Mouse (Mus musculus): ENCODE results near the gene Kat7. TPM values are rescaled to one million over a fixed set of nuclear protein-coding genes. Genes with fewer than 3 reads are reported as not detected.
A peak's percentile ranks its signal among the peaks of the same experiment; 100 is the strongest.

The Kat7 gene
- polyA plus RNA-seq, 1 experiment: 51.1 TPM

DNA sequence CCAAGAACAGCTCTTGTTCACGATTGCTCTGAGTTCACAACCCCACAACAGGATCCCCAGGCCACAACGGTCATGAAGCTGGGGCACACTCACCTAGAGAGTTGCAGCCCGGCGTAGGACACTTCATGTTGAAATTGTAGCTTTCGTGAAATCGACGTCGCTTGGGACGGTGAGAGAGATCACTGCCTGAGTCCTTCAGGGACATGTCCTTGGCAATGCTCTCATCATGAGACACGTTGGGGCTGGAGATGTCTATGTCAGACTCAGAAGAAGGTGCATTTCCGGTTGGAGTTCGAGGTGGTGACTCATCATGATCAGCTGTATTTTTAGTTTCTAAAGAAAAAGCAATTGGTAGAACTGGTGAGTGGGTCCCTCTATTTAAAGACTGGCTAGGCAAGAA is 10.2 kb downstream of the Kat7 start:
- Histone ChIP-seq H3K4me1 (ENCODE audit: control insufficient read depth, insufficient read depth, low read length) (no peaks in the 10 kb centered on the region), H3K27ac (ENCODE audit: insufficient read depth, low read length) (no peak overlapping the region), H3K4me3 (ENCODE audit: insufficient read depth, low read length) (no peak overlapping the region)
- TF ChIP-seq POLR2A (IDR thresholded peaks at IDR 0.05; ENCODE audit: extremely low read depth, insufficient read depth, low read length) (no peak), CTCF (IDR thresholded peaks at IDR 0.05; ENCODE audit: extremely low read depth, insufficient read depth, low read length) (no peak)

DNA sequence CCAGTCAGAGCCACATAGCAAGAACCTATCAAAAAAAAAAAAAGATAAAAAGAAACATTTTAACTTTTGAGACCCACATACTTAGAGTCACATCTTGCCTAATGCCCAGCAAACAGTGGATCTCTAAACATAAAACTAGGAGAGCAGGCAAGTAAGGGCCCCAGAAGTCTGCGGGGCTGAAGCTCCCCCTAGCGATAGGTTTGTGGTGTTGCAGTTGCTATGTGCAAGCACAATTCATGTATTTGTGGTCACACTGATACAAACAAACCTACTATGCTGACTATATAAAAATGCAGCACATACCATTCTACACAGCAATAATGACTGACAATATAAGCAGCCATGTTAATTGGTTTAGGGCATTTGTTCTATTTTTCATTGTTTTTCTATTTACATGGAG is 11.9 kb downstream of the Kat7 start:
- Histone ChIP-seq H3K4me1 (ENCODE audit: control insufficient read depth, insufficient read depth, low read length) (no peaks in the 10 kb centered on the region; the same call in 1 of the 2 replicates), H3K4me3 (ENCODE audit: insufficient read depth, low read length) (no peak overlapping the region), H3K27ac (ENCODE audit: insufficient read depth, low read length) (no peak overlapping the region)
- TF ChIP-seq POLR2A (IDR thresholded peaks at IDR 0.05; ENCODE audit: extremely low read depth, insufficient read depth, low read length) (no peak), CTCF (IDR thresholded peaks at IDR 0.05; ENCODE audit: extremely low read depth, insufficient read depth, low read length) (peak; percentile 79)

DNA sequence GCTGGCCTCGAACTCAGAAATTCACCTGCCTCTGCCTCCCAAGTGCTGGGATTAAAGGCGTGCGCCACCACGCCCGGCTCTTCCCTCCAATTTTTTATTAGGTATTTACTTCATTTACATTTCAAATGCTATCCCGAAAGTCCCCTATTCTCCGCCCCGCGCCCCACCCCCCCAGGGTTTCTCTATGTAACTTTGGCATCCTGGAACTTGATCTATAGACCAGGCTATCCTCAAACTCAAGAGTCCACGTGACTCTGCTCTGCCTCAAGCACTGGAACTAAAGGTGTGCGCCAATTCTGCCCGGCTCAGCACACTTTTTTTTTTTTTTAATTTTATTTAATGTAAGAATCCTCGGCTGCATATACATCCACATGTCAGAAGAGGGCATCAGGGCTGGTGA is 14.3 kb downstream of the Kat7 start:
- no peak for TF ChIP-seq CTCF (IDR thresholded peaks at IDR 0.05; ENCODE audit: extremely low read depth, insufficient read depth, low read length)
- TF ChIP-seq POLR2A (IDR thresholded peaks at IDR 0.05; ENCODE audit: extremely low read depth, insufficient read depth, low read length): no peak
- Histone ChIP-seq H3K4me3 (ENCODE audit: insufficient read depth, low read length) (no peak overlapping the region), H3K4me1 (ENCODE audit: control insufficient read depth, insufficient read depth, low read length) (no peaks in the 10 kb centered on the region; the same call in 1 of the 2 replicates)

DNA sequence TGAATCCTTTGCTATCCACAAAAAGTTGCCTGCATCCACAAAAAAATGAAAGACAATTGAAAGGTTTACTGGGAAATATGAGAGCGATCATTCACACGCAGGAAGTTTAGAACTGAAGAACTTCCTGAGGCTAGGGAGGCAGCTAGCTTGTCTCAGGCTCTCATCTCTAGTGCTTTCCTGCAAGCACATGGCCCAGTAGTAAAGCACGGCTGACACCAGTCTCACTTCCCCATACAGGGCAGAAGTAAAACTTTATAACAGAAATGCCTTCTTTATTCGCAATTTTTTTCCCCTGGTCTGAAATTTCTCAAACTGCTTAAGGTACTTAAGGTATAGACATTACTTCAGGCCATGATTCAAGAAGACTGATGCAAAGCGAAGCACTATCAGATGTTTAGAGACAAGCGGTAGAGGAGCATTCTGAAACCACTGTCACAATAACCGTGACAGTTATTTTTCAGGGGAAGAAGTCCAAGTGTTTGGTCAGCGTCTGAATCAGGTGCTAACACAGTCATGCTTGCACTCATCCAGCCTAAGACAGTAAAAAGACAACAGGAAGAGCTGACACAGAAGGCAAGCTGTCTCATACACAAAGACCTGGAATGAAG is 16.9 kb downstream of the Kat7 start:
- no peak overlapping the region for H3K4me3 ChIP-seq (ENCODE audit: insufficient read depth, low read length)
- no peaks in the 10 kb centered on the region; the same call in 1 of the 2 replicates for H3K4me1 ChIP-seq (ENCODE audit: control insufficient read depth, insufficient read depth, low read length)
- TF ChIP-seq POLR2A (IDR thresholded peaks at IDR 0.05; ENCODE audit: extremely low read depth, insufficient read depth, low read length): no peak
- TF ChIP-seq CTCF (IDR thresholded peaks at IDR 0.05; ENCODE audit: extremely low read depth, insufficient read depth, low read length): no peak
- H3K27ac ChIP-seq (ENCODE audit: insufficient read depth, low read length): no peak overlapping the region

More for the DNA sequence above, 14.3 kb downstream of the Kat7 start:
- H3K27ac ChIP-seq (ENCODE audit: insufficient read depth, low read length): no peak overlapping the region

DNA sequence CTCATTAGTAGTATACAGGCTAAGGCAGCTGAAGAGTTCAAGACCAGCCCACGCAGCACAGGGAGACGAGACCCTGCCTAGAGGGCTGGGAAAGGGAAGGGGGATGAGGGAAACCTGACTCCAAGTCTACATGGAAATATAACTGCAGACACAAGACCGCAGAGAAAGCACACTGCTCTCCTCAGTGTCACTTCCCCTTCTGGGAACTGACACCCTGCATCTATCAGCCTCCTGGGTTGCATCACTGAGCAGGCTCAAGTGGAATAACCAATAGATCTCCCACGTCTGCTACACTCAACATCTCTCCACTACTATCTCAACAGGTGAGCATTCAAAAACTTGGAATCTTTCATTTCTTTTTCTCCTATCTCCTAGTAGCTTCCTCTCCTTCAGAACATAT is 18.0 kb downstream of the Kat7 start:
- Histone ChIP-seq H3K4me3 (ENCODE audit: insufficient read depth, low read length) (no peak overlapping the region), H3K4me1 (ENCODE audit: control insufficient read depth, insufficient read depth, low read length) (no peaks in the 10 kb centered on the region; the same call in 1 of the 2 replicates), H3K27ac (ENCODE audit: insufficient read depth, low read length) (no peak overlapping the region)
- TF ChIP-seq CTCF (IDR thresholded peaks at IDR 0.05; ENCODE audit: extremely low read depth, insufficient read depth, low read length) (no peak), POLR2A (IDR thresholded peaks at IDR 0.05; ENCODE audit: extremely low read depth, insufficient read depth, low read length) (no peak)

DNA sequence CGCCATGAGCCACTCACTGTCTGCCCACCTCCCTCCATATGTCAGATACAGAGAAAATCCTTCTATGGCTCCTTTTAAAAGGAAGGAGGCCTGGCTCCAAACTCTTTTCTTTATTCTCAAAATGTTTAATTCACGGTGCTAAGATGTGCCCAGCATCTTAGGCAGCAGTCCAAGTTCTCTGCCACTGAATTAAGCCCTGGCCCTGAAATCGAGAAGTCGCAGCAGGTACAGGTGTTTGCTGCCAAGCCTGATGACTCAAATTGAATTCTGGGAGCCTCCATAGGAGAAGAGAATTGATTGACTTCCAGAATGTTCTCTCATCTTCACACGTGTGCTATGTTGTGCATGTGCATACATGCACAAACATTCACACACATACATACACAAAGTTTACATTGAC is 27.7 kb downstream of the Kat7 start:
- no peak for TF ChIP-seq POLR2A (IDR thresholded peaks at IDR 0.05; ENCODE audit: extremely low read depth, insufficient read depth, low read length)
- TF ChIP-seq CTCF (IDR thresholded peaks at IDR 0.05; ENCODE audit: extremely low read depth, insufficient read depth, low read length): no peak
- Histone ChIP-seq H3K4me1 (ENCODE audit: control insufficient read depth, insufficient read depth, low read length) (no peaks in the 10 kb centered on the region), H3K27ac (ENCODE audit: insufficient read depth, low read length) (no peak overlapping the region), H3K4me3 (ENCODE audit: insufficient read depth, low read length) (no peak overlapping the region)

DNA sequence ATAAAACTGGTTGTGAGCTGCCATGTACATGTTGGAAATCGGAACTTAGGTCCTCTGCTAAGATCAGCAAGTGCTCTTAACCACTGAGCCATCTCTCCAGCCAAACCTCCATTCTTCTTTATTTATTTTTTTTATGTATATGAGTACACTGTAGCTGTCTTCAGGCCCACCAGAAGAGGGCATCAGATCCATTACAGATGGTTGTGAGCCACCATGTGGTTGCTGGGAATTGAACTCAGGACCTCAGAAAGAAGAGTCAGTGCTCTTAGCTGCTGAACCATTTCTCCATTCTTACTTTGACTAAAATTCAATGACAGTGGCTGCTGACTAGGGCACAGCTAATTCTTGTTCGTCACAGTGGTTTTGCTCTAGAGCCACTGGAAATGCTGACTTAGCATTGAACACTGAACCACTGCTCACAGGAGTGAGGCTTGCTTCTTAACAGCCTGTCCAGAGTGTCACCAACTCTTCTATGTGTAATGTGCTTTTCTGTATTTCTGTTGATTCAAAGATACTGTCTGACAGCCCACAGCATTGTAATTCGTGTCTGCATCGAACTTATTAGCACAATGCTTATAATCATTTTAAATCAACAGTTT is 30.9 kb downstream of the Kat7 start:
- Histone ChIP-seq H3K4me3 (ENCODE audit: insufficient read depth, low read length) (no peak overlapping the region), H3K27ac (ENCODE audit: insufficient read depth, low read length) (no peak overlapping the region), H3K4me1 (ENCODE audit: control insufficient read depth, insufficient read depth, low read length) (no peaks in the 10 kb centered on the region)
- TF ChIP-seq POLR2A (IDR thresholded peaks at IDR 0.05; ENCODE audit: extremely low read depth, insufficient read depth, low read length) (no peak), CTCF (IDR thresholded peaks at IDR 0.05; ENCODE audit: extremely low read depth, insufficient read depth, low read length) (peak; percentile 12; the same call in 1 of the 2 replicates)

DNA sequence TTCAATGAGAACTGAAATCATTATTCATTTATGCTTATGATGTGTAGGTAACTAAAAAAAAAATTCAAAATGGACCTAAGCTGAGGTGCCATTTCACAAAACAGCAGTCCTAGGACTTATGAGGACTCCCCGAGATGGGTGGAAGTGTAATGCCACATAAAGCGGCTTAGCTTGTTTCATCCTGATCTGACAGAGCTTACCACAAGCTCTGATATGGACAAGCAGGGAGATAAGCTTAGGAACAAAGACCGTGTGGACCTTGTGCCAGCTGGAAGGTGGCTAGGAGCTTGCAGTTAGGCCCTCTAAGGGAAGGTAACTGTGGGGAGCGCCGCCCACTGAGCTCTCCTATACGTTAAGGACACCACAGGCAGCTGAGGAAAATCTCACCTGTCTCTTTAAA is 34.0 kb downstream of the Kat7 start:
- H3K4me3 ChIP-seq (ENCODE audit: insufficient read depth, low read length): no peak overlapping the region
- H3K4me1 ChIP-seq (ENCODE audit: control insufficient read depth, insufficient read depth, low read length): no peaks in the 10 kb centered on the region
- no peak overlapping the region for H3K27ac ChIP-seq (ENCODE audit: insufficient read depth, low read length)
- TF ChIP-seq CTCF (IDR thresholded peaks at IDR 0.05; ENCODE audit: extremely low read depth, insufficient read depth, low read length) (no peak), POLR2A (IDR thresholded peaks at IDR 0.05; ENCODE audit: extremely low read depth, insufficient read depth, low read length) (no peak)

DNA sequence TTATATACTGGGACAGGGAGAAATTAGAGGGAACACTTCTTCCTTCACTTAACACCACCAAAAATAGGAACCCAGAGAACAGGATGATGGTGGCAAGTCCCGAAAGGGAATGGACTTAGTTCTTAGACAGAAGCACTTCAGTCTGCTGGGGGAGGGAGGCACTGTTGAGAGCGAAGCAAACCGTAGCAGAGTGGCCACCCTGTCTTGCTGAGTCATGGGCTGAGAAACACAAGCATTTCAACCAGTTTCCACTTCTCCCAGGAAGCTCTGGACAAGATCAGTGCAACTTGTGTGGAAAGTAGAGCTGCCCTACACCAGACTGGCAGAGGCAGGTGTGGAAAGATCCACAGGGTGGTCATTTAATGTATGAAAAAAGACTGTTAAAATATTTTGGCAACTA is 35.4 kb downstream of the Kat7 start:
- H3K27ac ChIP-seq (ENCODE audit: insufficient read depth, low read length): no peak overlapping the region
- no peaks in the 10 kb centered on the region for H3K4me1 ChIP-seq (ENCODE audit: control insufficient read depth, insufficient read depth, low read length)
- TF ChIP-seq CTCF (IDR thresholded peaks at IDR 0.05; ENCODE audit: extremely low read depth, insufficient read depth, low read length): no peak
- TF ChIP-seq POLR2A (IDR thresholded peaks at IDR 0.05; ENCODE audit: extremely low read depth, insufficient read depth, low read length): no peak
- no peak overlapping the region for H3K4me3 ChIP-seq (ENCODE audit: insufficient read depth, low read length)

DNA sequence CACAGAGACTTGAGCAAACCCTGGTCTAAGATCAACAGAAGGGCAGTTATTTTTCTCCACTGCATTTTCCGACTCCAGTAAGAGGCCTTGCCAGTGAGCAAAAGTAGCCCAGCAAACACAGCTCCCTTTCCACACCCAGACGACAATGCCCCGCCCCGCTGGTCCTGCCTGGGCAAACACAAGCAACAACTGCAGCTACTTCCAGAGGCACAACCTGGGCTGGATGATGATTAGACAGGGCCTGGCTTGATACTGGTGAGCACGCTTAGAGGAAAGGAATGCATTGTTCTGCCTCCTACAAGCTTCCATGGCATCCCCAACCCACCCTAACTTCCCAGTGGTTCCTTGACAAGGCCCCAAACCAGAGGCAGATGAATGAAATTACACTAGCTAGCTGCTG is 36.4 kb downstream of the Kat7 start:
- no peak for TF ChIP-seq CTCF (IDR thresholded peaks at IDR 0.05; ENCODE audit: extremely low read depth, insufficient read depth, low read length)
- no peak for TF ChIP-seq POLR2A (IDR thresholded peaks at IDR 0.05; ENCODE audit: extremely low read depth, insufficient read depth, low read length)
- no peak overlapping the region for H3K27ac ChIP-seq (ENCODE audit: insufficient read depth, low read length)
- H3K4me3 ChIP-seq (ENCODE audit: insufficient read depth, low read length): no peak overlapping the region
- H3K4me1 ChIP-seq (ENCODE audit: control insufficient read depth, insufficient read depth, low read length): no peaks in the 10 kb centered on the region
